Mouse (Mus musculus) urinary bladder, postnatal 25 days (tissue): ENCODE results near the gene Psmd11.

Source experiments
- DNase-seq: peaks from one replicate; pipeline ENCODE4 v3.0.0; 2022; ENCODE audit warnings: low spot score

Gene Psmd11

GRCm38 (mm10) chr11:80505581-80505980, 77.2 kb downstream of the Psmd11 start:
- no peak for DNase-seq

- no peak for DNase-seq
These were observed 78.1 kb downstream of the Psmd11 start for GRCm38 (mm10) chr11:80506483-80506882.

GRCm38 (mm10) chr11:80507791-80508190, 79.4 kb downstream of the Psmd11 start:
- DNase-seq = no peak

DNA sequence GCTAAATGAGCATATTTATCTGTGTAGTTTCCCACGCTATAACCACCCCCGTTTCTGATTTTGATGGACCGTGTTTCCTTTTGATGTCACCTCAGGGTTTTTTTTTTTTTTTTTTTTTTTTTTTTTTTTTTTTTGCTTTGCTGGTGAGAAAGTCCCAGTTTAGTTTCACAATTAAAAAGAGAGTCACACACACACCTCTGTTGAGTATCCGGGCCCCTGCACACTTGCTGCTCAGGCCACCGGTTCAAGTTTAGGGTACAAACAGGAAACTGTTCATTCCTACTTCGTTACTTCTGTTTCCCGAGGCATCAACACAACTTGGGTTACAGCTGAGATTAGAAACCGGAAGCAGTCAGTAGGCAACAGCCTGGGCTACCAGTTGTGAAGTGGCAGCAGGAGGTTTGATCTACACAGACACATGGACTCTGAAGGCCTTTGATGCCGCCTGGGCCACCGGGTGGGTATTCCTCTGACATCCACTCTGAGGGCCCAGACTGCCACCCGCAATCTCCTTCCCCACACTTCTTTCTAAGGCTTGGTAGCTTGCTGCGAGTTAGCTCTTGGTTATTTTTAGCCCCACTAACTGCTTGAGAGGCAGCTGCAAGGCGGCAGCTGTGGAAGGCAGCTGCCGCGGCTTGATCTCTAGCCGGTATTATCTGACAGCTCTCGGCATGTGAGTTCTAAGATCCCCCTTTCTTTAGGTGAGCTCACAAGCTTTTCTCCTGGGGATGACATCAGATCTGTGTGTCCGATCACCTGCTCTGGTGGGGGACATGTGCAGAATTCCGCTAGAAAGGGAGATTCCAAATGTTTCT, 80.2 kb downstream of the Psmd11 start:
- DNase-seq = no peak

DNA sequence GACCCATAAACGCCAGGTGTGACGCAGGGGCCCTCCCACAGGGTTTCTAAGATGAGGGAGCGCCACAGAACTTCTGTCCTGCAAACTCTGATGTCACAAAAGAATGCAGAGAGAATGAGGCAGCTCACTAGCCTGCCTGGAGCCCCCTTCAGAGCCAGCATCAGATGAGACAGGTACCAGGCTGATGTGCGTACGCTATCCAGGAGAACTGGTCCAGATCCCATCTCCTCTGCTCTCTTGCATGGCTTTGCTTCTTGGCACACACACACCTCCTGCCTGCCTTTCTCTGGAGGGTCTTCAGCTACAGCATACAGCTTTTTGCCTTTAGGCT, 80.7 kb downstream of the Psmd11 start:
- no peak for DNase-seq

GRCm38 (mm10) chr11:80510124-80510523, 81.7 kb downstream of the Psmd11 start:
- no peak for DNase-seq

DNA sequence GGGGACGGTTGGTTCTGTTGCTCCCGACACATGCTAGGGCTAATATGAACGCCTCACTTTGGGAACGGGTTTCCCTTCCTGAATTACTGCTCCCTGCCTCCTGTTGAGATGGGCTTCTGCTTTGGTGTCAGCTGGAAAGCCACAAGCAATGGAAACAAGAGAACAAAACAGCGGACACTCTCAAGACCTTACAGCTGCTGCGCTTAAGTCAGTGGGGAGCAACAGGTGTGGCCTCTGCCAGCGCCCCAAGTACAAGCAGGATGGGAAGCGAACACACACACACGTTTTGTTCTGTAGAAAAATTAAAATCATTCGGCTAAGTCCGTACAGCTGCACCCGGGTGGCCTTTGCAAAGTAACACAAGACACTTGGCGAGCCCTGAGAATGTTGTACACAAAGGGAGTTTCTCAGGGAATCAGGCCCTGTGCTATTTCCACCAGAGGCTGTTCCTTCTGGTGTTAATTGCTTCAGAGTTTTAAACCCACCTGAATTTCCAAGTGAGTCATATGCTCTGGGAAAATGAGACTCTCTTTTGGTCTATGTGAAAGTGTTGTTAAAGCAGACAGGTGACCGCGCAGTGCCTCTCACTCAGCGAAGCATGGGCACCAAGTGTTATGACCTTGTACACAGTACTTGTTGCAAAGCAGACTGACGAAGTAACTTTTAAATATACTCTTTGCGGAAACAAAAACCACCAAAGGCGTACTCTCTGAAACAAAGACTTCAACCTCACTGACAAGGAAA, 84.1 kb downstream of the Psmd11 start:
- no peak for DNase-seq

GRCm38 (mm10) chr11:80513796-80514195, 85.4 kb downstream of the Psmd11 start:
- no peak for DNase-seq

DNA sequence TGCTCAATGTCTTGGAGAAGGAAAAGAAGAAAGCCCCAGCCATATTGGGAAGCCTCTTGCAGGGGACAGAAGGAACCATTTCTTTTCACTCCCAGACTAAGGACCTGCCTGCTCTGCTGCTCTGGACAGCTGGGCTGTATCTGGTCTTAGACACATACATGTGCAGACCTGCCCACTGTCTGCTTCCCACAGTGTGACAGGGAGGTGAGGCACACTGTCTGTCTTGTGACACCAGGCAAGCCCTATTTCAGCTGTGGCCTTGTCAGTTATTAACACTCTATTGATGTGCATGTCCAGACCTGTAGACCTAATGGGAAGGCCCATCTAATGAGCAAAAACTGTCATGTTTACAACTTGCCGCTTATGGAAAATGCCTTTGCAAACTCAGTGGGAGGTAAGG, 86.9 kb downstream of the Psmd11 start:
- no peak for DNase-seq

DNA sequence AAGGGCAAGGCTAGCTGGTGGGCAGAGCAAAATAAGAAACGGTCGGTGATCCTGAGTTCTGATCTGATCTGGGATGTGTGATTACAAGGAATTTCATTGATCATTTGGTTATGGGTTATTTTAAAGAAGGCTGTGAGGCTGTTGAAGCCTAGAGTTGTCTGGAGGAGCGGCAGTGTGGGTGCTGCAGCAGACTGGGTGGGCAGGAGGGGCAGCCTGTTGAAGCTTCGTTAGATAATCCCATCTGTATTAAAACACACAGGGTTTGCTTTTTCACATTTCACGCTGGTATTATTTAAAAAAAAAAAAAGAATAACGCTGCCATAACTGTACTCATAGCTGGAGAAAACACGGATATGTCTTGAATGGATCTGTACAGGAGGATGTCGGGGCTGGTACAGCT, 87.5 kb downstream of the Psmd11 start:
- DNase-seq = no peak

- no peak for DNase-seq
These were observed 90.3 kb downstream of the Psmd11 start for GRCm38 (mm10) chr11:80518421-80519367.

- no peak for DNase-seq
These were observed 92.7 kb downstream of the Psmd11 start for GRCm38 (mm10) chr11:80521148-80521547.
